Mouse (Mus musculus): ENCODE data around the gene Adam33.

The Adam33 gene

DNA sequence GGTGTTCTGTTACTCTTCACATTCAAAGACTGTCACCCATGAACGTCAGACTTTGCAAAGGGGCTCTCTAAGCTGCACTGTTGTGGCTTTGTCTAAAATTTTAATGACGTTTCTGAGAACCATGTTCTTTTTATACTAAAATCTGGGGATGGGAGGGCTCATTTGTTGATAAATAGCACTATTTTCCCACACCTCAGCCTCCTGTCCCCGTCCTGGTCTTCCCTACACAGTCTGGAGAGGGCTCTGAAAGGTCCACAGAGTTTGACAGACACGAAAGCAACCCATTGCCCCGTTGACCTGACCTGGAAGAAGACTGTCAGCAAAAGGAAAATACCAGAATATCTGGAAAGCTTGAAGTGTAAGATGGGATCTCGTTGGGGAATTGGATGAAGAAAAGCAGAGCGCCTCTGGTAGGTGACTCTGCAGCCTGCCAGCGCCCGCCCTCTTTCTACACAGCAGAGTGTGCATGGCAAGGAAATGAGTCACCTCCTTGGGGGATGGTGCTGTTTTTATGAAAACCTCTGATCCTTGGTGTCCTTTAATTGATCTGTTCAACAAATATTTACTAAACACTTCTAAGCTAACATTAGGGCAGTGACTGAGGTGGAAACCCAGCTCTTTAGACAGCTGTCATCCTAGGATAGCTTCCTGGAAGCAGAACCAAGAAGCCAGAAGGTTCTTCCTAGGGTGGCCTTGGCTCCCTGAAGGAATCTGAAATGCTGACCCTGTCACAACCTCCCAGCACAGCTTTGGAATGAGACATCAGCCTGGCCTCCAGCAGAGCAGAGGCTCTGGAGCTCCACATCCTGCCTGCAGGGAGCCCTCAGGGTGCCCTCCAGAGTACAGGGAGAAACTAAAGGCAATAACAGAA, 34.3 kb downstream of the Adam33 start:
- no peak for DNase-seq (ENCODE audit: low read depth, low spot score)

DNA sequence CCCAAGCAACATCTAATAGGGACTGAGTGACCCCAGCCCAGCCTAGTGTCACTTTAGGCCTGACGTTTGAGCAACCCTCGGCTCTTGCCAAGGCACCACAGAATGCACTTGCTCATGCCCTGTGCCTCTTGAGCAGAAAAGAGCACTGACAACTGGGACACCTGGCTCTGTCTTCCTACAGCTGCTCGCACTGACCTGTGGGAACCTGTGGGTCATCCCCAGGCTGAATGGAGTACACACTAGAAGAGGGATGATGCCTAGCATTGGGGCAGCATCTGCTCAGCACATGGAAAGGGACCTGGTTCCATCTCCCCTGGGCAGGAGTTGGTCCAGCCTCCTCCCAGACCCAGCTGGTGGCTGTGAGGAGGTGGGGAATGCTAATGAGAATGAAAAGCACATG, 36.7 kb downstream of the Adam33 start:
- no peak for DNase-seq (ENCODE audit: low read depth, low spot score)

DNA sequence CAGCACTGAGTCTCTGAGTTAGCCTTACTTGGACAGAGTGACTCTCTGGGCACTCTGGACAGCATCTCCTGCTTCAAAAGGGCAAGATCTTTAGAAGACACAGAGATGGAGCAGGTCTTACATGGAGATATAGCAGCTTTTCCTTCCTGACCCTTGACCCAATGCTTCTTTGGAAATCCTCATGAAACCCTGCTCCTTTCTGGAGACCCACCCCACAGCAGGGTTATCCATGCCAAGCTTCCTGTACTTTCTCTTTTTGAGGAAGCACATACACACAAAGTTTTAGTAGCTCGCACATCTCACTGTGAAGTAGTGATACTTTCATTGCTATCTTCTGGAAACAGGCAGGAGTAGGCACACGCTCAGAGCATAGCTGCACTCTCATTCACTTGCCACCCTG, 38.4 kb downstream of the Adam33 start:
- no peak for DNase-seq (ENCODE audit: low read depth, low spot score)

DNA sequence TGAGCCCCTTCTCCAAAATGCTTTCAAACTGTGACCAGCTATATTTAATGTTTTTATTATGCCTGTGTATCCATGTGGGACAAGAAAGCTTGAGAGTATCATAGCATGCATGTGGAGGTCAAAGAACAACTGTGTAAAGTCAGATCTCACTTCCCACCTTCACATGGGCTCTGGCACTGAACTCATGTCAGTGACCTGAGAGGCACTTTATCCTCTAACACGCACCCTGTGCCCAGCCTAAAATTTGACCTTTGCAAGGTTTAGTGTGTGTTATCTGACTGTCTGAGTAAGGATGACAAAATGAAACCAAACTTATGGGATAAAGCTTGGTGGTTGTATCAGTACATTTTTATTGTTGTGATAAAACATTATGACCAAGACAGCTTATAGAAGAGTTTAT, 53.0 kb downstream of the Adam33 start:
- no peak for DNase-seq (ENCODE audit: low read depth, low spot score)

DNA sequence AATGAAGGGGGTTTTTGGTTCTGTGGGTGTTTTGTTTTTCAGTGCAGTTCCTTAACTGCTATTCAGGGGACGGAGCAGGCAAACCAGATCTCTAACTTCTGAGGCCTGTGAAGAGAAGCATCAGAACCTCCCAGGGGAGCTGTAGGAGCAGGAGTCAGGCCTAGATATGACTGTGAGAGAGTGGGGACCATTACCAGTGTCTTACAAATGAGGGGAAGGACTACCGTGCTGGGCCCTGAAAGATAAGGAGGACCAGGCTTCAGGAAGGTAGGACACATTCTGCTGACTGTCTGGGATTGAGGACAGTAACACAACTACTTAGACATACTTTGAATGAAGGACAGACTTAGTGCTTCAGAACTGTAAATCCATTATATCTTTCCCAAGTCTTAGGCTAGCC, 54.5 kb downstream of the Adam33 start:
- DNase-seq (ENCODE audit: low read depth, low spot score): no peak

All from retina, adult 2 months (tissue).